Mouse (Mus musculus) lung, embryonic 15.5 days (tissue): ENCODE measurements around the gene A1cf. TPM values are rescaled to one million over a fixed set of nuclear protein-coding genes. Genes with fewer than 3 reads are reported as not detected.

Source experiments
- ATAC-seq: fragments of 200-750 bp; cut with Nextera tagmentation; 2 replicates; pipeline ENCODE4 v1.8.0; 2017; ENCODE audit warnings: moderate number of reproducible peaks, borderline replicate concordance; ENCODE audit not compliant: low FRiP score, low TSS enrichment; ENCODE audit errors: extremely low read depth
- H3K27ac ChIP-seq: fragments of 300-500 bp; sonication (generic); 2 replicates; pipeline ENCODE4 v1.5.1; 2015; ENCODE audit warnings: moderate library complexity, mild to moderate bottlenecking, inconsistent platforms
- H3K27me3 ChIP-seq: fragments of 300-500 bp; sonication (generic); 2 replicates; pipeline ENCODE4 v1.6.1; 2015; ENCODE audit warnings: inconsistent platforms
- H3K36me3 ChIP-seq: fragments of 300-500 bp; sonication (generic); 2 replicates; pipeline ENCODE4 v1.6.1; 2015; ENCODE audit warnings: inconsistent platforms
- H3K4me1 ChIP-seq: fragments of 300-500 bp; sonication (generic); 2 replicates; pipeline ENCODE4 v1.6.1; 2015; ENCODE audit warnings: inconsistent platforms
- H3K4me2 ChIP-seq: fragments of 300-500 bp; sonication (generic); 2 replicates; pipeline ENCODE4 v1.6.1; 2015; ENCODE audit warnings: inconsistent platforms, mild to moderate bottlenecking, moderate library complexity
- H3K4me3 ChIP-seq: fragments of 300-500 bp; sonication (generic); 2 replicates; pipeline ENCODE4 v1.5.1; 2015; ENCODE audit warnings: mild to moderate bottlenecking, inconsistent platforms
- H3K9ac ChIP-seq: fragments of 300-500 bp; sonication (generic); 2 replicates; pipeline ENCODE4 v1.6.1; 2015; ENCODE audit warnings: inconsistent platforms
- H3K9me3 ChIP-seq: fragments of 300-500 bp; sonication (generic); 2 replicates; pipeline ENCODE4 v1.6.1; 2016; ENCODE audit warnings: inconsistent platforms
- WGBS: fragments of 180-500 bp; shearing (Covaris S2); methylation state at CpG from one replicate; pipeline ENCODE4 v1.1.7; 2015; 5-methylcytosine and 5-hydroxymethylcytosine counted together
- polyA plus RNA-seq: library from polyadenylated mRNA; unstranded; fragments of >200 nt; fragmentation: Nextera tagmentation; extraction: Ambion mirVana; gene quantifications from 2 replicates; pipeline ENCODE4 v1.2.1, GENCODE M21; 2015

Gene A1cf
- polyA plus RNA-seq, 1 experiment from 2014 or later = not detected

GRCm38 (mm10) chr19:31891001-31891893, 22.7 kb downstream of the A1cf start:
- H3K4me1 ChIP-seq = no peaks in the 10 kb centered on the region
- no peak for ATAC-seq
- 64% methylated on average over 6 of the region's 6 CpGs for WGBS

GRCm38 (mm10) chr19:31895971-31896370, 27.4 kb downstream of the A1cf start:
- H3K27me3 ChIP-seq = no peaks in the 10 kb centered on the region
- WGBS = 35% methylated on average over 1 of the region's 1 CpGs

More at GRCm38 (mm10) chr19:31891001-31891893, 22.7 kb downstream of the A1cf start:
- H3K4me3 ChIP-seq = no peak overlapping the region
- no peak overlapping the region for H3K4me2 ChIP-seq
- H3K36me3 ChIP-seq = no peaks in the 10 kb centered on the region
- no peak overlapping the region for H3K27ac ChIP-seq
- no peaks in the 10 kb centered on the region for H3K27me3 ChIP-seq
- H3K9ac ChIP-seq = no peak overlapping the region
- H3K9me3 ChIP-seq = no peaks in the 10 kb centered on the region

DNA sequence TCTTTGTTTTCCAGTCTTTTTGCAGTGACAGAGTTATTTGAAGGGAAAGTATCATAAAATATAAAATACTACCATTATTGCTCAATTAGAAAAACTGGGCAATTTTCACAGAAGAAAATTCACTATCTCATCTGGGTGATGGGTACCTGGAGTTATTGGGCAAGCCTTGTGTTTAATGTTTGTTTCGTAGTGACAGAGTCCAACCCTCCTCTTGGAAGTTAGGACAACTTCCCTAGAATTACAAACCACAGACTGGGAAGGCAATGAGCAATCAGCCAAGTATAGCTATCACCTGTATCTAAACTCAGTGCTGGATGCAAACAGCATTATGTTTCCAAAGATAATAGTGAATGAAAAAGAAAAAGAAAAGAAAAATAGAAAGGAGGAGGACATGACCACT, 28.1 kb downstream of the A1cf start:
- no peak for ATAC-seq
- no peak overlapping the region for H3K27ac ChIP-seq
- no peak overlapping the region for H3K4me3 ChIP-seq
- 74% methylated on average over 1 of the region's 1 CpGs for WGBS
- H3K9ac ChIP-seq = no peak overlapping the region
- no peaks in the 10 kb centered on the region for H3K9me3 ChIP-seq
- H3K27me3 ChIP-seq = no peaks in the 10 kb centered on the region
- H3K4me1 ChIP-seq = no peaks in the 10 kb centered on the region
- H3K4me2 ChIP-seq = no peak overlapping the region
- H3K36me3 ChIP-seq = no peaks in the 10 kb centered on the region

More at GRCm38 (mm10) chr19:31895971-31896370, 27.4 kb downstream of the A1cf start:
- Histone ChIP-seq H3K4me2 (no peak overlapping the region), H3K9ac (no peak overlapping the region), H3K9me3 (no peaks in the 10 kb centered on the region), H3K27ac (no peak overlapping the region), H3K4me1 (no peaks in the 10 kb centered on the region), H3K4me3 (no peak overlapping the region), H3K36me3 (no peaks in the 10 kb centered on the region)
- no peak for ATAC-seq

GRCm38 (mm10) chr19:31905671-31906070, 37.1 kb downstream of the A1cf start:
- H3K9me3 ChIP-seq = no peaks in the 10 kb centered on the region
- no peaks in the 10 kb centered on the region for H3K36me3 ChIP-seq
- H3K4me1 ChIP-seq = peaks cover 4% of the 10 kb centered on the region
- no peak for ATAC-seq
- H3K27me3 ChIP-seq = no peaks in the 10 kb centered on the region
- WGBS = 68% methylated on average over 7 of the region's 7 CpGs
- no peak overlapping the region for H3K4me2 ChIP-seq
- no peak overlapping the region for H3K4me3 ChIP-seq
- no peak overlapping the region for H3K9ac ChIP-seq
- H3K27ac ChIP-seq = no peak overlapping the region

DNA sequence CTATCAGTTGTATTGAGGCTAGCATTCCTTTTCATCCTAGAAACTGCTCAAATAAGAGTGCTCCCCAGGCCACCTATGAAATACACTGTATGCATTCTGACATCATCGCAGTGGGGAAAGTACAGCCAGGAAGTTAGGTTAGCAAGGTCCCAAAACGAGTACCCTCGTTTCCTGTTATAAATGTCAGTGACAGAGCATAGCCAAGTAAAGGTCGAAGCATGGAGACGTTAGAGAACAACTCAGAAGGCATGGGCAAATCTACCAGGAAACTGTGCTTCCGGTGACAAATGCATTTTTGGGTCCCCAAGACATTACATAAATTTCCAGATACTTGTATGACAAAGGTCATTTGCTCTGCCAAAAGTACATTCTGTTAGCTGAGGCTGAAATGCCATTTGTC, 41.9 kb downstream of the A1cf start:
- no peaks in the 10 kb centered on the region for H3K27me3 ChIP-seq
- H3K4me3 ChIP-seq = no peak overlapping the region
- no peak overlapping the region for H3K4me2 ChIP-seq
- no peak for ATAC-seq
- H3K9ac ChIP-seq = no peak overlapping the region
- peaks cover 4% of the 10 kb centered on the region for H3K4me1 ChIP-seq
- WGBS = 39% methylated on average over 6 of the region's 6 CpGs
- no peak overlapping the region for H3K27ac ChIP-seq
- no peaks in the 10 kb centered on the region for H3K9me3 ChIP-seq
- H3K36me3 ChIP-seq = no peaks in the 10 kb centered on the region

GRCm38 (mm10) chr19:31913946-31914345, 45.4 kb downstream of the A1cf start:
- H3K4me3 ChIP-seq = no peak overlapping the region
- peaks cover 4% of the 10 kb centered on the region for H3K4me1 ChIP-seq
- no peak overlapping the region for H3K4me2 ChIP-seq
- H3K27me3 ChIP-seq = no peaks in the 10 kb centered on the region
- H3K9ac ChIP-seq = no peak overlapping the region
- H3K36me3 ChIP-seq = no peaks in the 10 kb centered on the region
- WGBS = 86% methylated on average over 4 of the region's 4 CpGs
- no peak overlapping the region for H3K27ac ChIP-seq
- H3K9me3 ChIP-seq = no peaks in the 10 kb centered on the region
- no peak for ATAC-seq

GRCm38 (mm10) chr19:31920357-31920756, 51.8 kb downstream of the A1cf start:
- no peak overlapping the region for H3K9ac ChIP-seq
- H3K9me3 ChIP-seq = no peaks in the 10 kb centered on the region
- no peaks in the 10 kb centered on the region for H3K36me3 ChIP-seq
- ATAC-seq = no peak
- no peak overlapping the region for H3K27ac ChIP-seq
- H3K4me1 ChIP-seq = no peaks in the 10 kb centered on the region
- no peaks in the 10 kb centered on the region for H3K27me3 ChIP-seq
- 87% methylated on average over 4 of the region's 4 CpGs for WGBS
- no peak overlapping the region for H3K4me2 ChIP-seq
- no peak overlapping the region for H3K4me3 ChIP-seq

- H3K9me3 ChIP-seq = no peaks in the 10 kb centered on the region
- H3K9ac ChIP-seq = no peak overlapping the region
- no peaks in the 10 kb centered on the region for H3K27me3 ChIP-seq
- 70% methylated on average over 5 of the region's 5 CpGs for WGBS
- H3K4me3 ChIP-seq = no peak overlapping the region
- no peak overlapping the region for H3K4me2 ChIP-seq
- no peaks in the 10 kb centered on the region for H3K36me3 ChIP-seq
- H3K4me1 ChIP-seq = no peaks in the 10 kb centered on the region
- no peak for ATAC-seq
- H3K27ac ChIP-seq = no peak overlapping the region
Observed at GRCm38 (mm10) chr19:31921852-31922251, 53.3 kb downstream of the A1cf start.

- no peaks in the 10 kb centered on the region for H3K36me3 ChIP-seq
- H3K9ac ChIP-seq = no peak overlapping the region
- no peaks in the 10 kb centered on the region for H3K9me3 ChIP-seq
- 69% methylated on average over 6 of the region's 6 CpGs for WGBS
- ATAC-seq = no peak
- no peak overlapping the region for H3K27ac ChIP-seq
- H3K4me3 ChIP-seq = no peak overlapping the region
- H3K4me1 ChIP-seq = no peaks in the 10 kb centered on the region
- H3K4me2 ChIP-seq = no peak overlapping the region
- H3K27me3 ChIP-seq = no peaks in the 10 kb centered on the region
Observed at GRCm38 (mm10) chr19:31923615-31924352, 55.2 kb downstream of the A1cf start.

DNA sequence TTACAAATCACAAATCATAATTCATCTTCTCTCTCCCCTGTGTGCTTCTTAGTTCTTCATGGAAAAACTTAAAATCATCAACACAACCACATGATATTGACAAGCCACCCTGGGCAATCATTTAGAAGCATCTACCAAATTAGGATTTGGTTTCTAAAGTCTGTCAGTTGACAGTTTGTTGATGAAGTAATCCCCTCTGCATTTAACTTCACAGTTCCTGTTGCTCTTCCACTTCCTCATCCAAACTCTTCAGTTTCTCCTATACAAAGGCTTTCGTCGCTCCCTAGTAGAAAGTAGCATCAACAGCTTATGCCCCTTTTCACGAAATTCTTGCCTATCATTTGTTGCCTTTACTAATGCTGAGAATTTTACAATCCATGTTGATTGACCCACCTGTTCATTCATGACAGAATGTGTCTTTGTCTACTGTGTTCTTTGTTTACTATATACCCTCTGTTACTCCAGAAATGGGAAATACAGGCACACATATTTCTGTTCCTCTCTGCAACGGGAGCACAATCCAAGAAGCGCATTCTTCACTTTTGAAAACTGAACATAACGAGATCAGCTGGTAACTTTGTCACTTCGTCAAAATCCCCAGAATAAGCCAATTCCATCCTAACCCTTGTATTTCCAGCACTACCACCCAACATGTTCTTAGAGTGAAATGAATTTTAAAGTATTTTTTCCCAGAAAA, 82.4 kb downstream of the A1cf start:
- 69% methylated on average over 7 of the region's 7 CpGs for WGBS
- Histone ChIP-seq H3K9me3 (no peaks in the 10 kb centered on the region), H3K4me3 (no peak overlapping the region), H3K27me3 (no peaks in the 10 kb centered on the region), H3K36me3 (no peaks in the 10 kb centered on the region), H3K27ac (no peak overlapping the region), H3K4me1 (no peaks in the 10 kb centered on the region), H3K4me2 (no peak overlapping the region), H3K9ac (no peak overlapping the region)
- ATAC-seq = no peak

GRCm38 (mm10) chr19:31953799-31954198, 85.2 kb downstream of the A1cf start:
- Histone ChIP-seq H3K36me3 (no peaks in the 10 kb centered on the region), H3K9me3 (no peaks in the 10 kb centered on the region), H3K4me2 (no peak overlapping the region), H3K4me1 (no peaks in the 10 kb centered on the region), H3K27me3 (no peaks in the 10 kb centered on the region), H3K9ac (no peak overlapping the region), H3K27ac (no peak overlapping the region), H3K4me3 (no peak overlapping the region)
- ATAC-seq = no peak
- WGBS = 66% methylated on average over 2 of the region's 2 CpGs

- Histone ChIP-seq H3K9ac (no peak overlapping the region), H3K4me1 (no peaks in the 10 kb centered on the region), H3K4me3 (no peak overlapping the region), H3K36me3 (no peaks in the 10 kb centered on the region), H3K27me3 (no peaks in the 10 kb centered on the region), H3K9me3 (no peaks in the 10 kb centered on the region), H3K27ac (no peak overlapping the region), H3K4me2 (no peak overlapping the region)
- WGBS = 79% methylated on average over 4 of the region's 4 CpGs
- no peak for ATAC-seq
Observed at GRCm38 (mm10) chr19:31954267-31954666, 85.7 kb downstream of the A1cf start.
